In the genomic region with DNA sequence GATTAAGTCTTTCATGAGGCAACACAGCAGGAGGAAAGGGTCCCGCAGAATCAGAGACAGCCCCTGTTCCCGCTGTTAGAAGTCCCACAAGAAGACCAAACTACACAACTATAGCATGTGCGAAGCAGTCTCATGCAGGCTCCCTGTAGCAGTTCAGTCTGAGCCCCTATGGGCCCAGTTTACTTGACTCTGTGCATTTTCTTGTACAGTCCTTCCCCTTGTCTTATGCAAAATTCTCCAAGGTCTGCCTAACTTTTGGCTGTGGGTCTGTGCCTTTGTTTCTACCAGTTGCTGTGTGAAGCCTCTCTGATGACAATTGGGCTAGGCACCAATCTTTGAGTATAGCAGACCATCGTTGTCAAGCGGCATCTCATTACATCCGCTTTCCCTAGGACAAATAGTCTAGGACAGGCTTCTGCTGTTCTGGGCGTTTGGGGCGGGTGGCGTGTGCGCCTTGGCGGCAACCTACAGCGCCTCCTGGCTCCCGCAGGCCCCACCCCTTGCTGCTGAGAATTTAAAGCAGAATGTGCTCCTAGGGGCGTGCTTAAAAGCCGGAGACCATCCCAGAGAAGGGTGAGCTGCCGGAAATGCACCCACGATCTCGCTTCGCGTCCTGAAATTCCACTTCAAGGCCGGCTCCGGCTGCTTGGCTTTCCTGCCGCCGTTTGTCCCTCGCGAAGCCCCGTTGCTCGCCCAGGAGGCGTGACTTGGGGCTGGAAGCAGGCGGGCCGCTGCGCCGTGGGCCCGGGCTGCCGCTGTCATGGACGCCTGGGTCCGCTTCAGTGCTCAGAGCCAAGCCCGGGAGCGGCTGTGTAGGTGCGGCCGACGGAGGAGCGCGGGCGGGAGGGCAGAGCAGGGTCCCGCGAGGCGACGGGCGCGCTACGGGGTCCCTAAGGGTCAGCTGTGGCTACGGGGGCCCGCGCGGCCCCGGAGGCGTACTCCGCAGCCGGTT, we compare ENCODE assay signal across 8 mouse cellular contexts. TPM values are rescaled to one million over a fixed set of nuclear protein-coding genes. Genes with fewer than 3 reads are reported as not detected.
DNase-seq lines count a peak whose midpoint lies in the region; ATAC-seq and TF ChIP-seq lines count a peak whose summit lies in the region.

A gene (plus strand): TSS at position 449 of the 952 bp plus-strand sequence.
A gene (plus strand): TSS at position 547 of the 952 bp plus-strand sequence.

- peaks cover 37% of the 10 kb centered on the region for H3K4me1 ChIP-seq in forebrain, embryonic 10.5 days
- H3K4me1 ChIP-seq in heart, embryonic 15.5 days (replicated peaks): peaks cover 25% of the 10 kb centered on the region
- peaks cover 17 to 18% of the 10 kb centered on the region in 2 experiments for H3K4me1 ChIP-seq in liver, embryonic 14.5 days (replicated peaks; ENCODE audit: control insufficient read depth in 2 of 2, insufficient read depth in 2 of 2, low read length in 1 of 2)
- H3K4me1 ChIP-seq in neural tube, embryonic 11.5 days (ENCODE audit: control insufficient read depth, insufficient read depth, low read length): peaks cover 12% of the 10 kb centered on the region
- H3K4me1 ChIP-seq in stomach, postnatal 0 days (replicated peaks; ENCODE audit: control insufficient read depth, insufficient read depth): peaks cover 8% of the 10 kb centered on the region

- DNase-seq in CD8-positive naive resting alpha-beta T cell, adult 2 months (ENCODE audit: low read depth in 2 of 2, low spot score in 2 of 2): peak; percentile 75 to 78
- DNase-seq in c-Kit-positive CD71-negative TER-119-negative erythroid progenitor cells, embryonic 14.5 days (ENCODE audit: low read depth): peak; percentile 73
- peak; percentile 75 for DNase-seq in forebrain, embryonic 10.5 days (ENCODE audit: extremely low spot score, low spot score)
- peak; percentile 91 to 95 for DNase-seq in kidney, postnatal 25 days
- peak; percentile 55 to 67 (median 65) for DNase-seq in liver, embryonic 14.5 days (ENCODE audit: low read depth in 3 of 3, low spot score in 3 of 3)
- DNase-seq in neural tube, embryonic 11.5 days (ENCODE audit: low spot score): peak; percentile 86
- peak; percentile 92 for DNase-seq in stomach, postnatal 0 days (ENCODE audit: low spot score)

- H3K9ac ChIP-seq in heart, embryonic 15.5 days: peak within 1 kb of the TSS; percentile 88
- peak within 1 kb of the TSS; percentile 99 for H3K9ac ChIP-seq in liver, embryonic 14.5 days (replicated peaks)
- H3K9ac ChIP-seq in neural tube, embryonic 11.5 days (ENCODE audit: low read length): peak within 1 kb of the TSS; percentile 94
- H3K9ac ChIP-seq in stomach, postnatal 0 days (ENCODE audit: low read length): peak within 1 kb of the TSS; percentile 93

- no peak for TF ChIP-seq EP300 in liver, embryonic 14.5 days (IDR thresholded peaks at IDR 0.05; ENCODE audit: low read depth)
- TF ChIP-seq EP300 in stomach, postnatal 0 days (optimal IDR thresholded peaks at IDR 0.05): peak; percentile 45

- peak within 1 kb of the TSS; percentile 94 for H3K4me3 ChIP-seq in forebrain, embryonic 10.5 days
- H3K4me3 ChIP-seq in heart, embryonic 15.5 days: peak within 1 kb of the TSS; percentile 84
- H3K4me3 ChIP-seq in liver, embryonic 14.5 days (ENCODE audit: insufficient read depth in 1 of 2, low read depth in 2 of 2, low read length in 2 of 2): peak within 1 kb of the TSS; percentile 85 to 99
- peak within 1 kb of the TSS; percentile 90 for H3K4me3 ChIP-seq in neural tube, embryonic 11.5 days (ENCODE audit: low read depth, low read length)
- H3K4me3 ChIP-seq in stomach, postnatal 0 days (ENCODE audit: low read depth, low read length): peak within 1 kb of the TSS; percentile 77

- peak within 1 kb of the TSS; percentile 94 for H3K27ac ChIP-seq in forebrain, embryonic 10.5 days
- peak within 1 kb of the TSS; percentile 85 for H3K27ac ChIP-seq in heart, embryonic 15.5 days
- H3K27ac ChIP-seq in liver, embryonic 14.5 days: peak within 1 kb of the TSS; percentile 71
- peak within 1 kb of the TSS; percentile 71 for H3K27ac ChIP-seq in neural tube, embryonic 11.5 days (ENCODE audit: low read depth, low read length)
- peak within 1 kb of the TSS; percentile 84 for H3K27ac ChIP-seq in stomach, postnatal 0 days (replicated peaks)

- peak; percentile 71 for TF ChIP-seq CTCF in liver, embryonic 14.5 days (IDR thresholded peaks at IDR 0.05; ENCODE audit: low read depth)
- peak; percentile 72 for TF ChIP-seq CTCF in stomach, postnatal 0 days (IDR thresholded peaks at IDR 0.05; ENCODE audit: low read depth)

- ATAC-seq in heart, embryonic 15.5 days (replicated peaks; ENCODE audit: insufficient number of reproducible peaks, insufficient read depth, low FRiP score, low read depth): peak; percentile 89
- ATAC-seq in liver, embryonic 14.5 days (ENCODE audit: insufficient read depth): peak; percentile 90
- peak; percentile 82 for ATAC-seq in neural tube, embryonic 11.5 days (ENCODE audit: insufficient read depth, low FRiP score, low TSS enrichment)
- ATAC-seq in stomach, postnatal 0 days (ENCODE audit: low FRiP score, low TSS enrichment): peak; percentile 91

- H3K27me3 ChIP-seq in forebrain, embryonic 10.5 days (ENCODE audit: poor library complexity, severe bottlenecking): no peaks in the 10 kb centered on the region
- H3K27me3 ChIP-seq in heart, embryonic 15.5 days: no peaks in the 10 kb centered on the region
- H3K27me3 ChIP-seq in liver, embryonic 14.5 days (ENCODE audit: control insufficient read depth, insufficient read depth, low read length): no peaks in the 10 kb centered on the region
- no peaks in the 10 kb centered on the region for H3K27me3 ChIP-seq in neural tube, embryonic 11.5 days (ENCODE audit: control insufficient read depth, insufficient read depth, low read length)
- H3K27me3 ChIP-seq in stomach, postnatal 0 days (ENCODE audit: control insufficient read depth, insufficient read depth, low read length): no peaks in the 10 kb centered on the region

- H3K4me2 ChIP-seq in heart, embryonic 15.5 days: peak within 1 kb of the TSS; percentile 76
- peak within 1 kb of the TSS; percentile 93 for H3K4me2 ChIP-seq in liver, embryonic 14.5 days (ENCODE audit: low read depth)
- H3K4me2 ChIP-seq in neural tube, embryonic 11.5 days (ENCODE audit: low read depth): peak within 1 kb of the TSS; percentile 70
- H3K4me2 ChIP-seq in stomach, postnatal 0 days (replicated peaks; ENCODE audit: low read depth): peak within 1 kb of the TSS; percentile 74

- H3K9me3 ChIP-seq in forebrain, embryonic 10.5 days: no peaks in the 10 kb centered on the region
- no peaks in the 10 kb centered on the region for H3K9me3 ChIP-seq in heart, embryonic 15.5 days (replicated peaks)
- no peaks in the 10 kb centered on the region for H3K9me3 ChIP-seq in liver, embryonic 14.5 days (ENCODE audit: control insufficient read depth, low read length)
- no peaks in the 10 kb centered on the region for H3K9me3 ChIP-seq in neural tube, embryonic 11.5 days (ENCODE audit: control insufficient read depth, low read length)
- no peaks in the 10 kb centered on the region for H3K9me3 ChIP-seq in stomach, postnatal 0 days (ENCODE audit: control insufficient read depth, low read length)

- 2% methylated on average over 60 of the region's 60 CpGs for WGBS in forebrain, embryonic 10.5 days
- WGBS in heart, embryonic 15.5 days: 2% methylated on average over 60 of the region's 60 CpGs
- 3% methylated on average over 60 of the region's 60 CpGs for WGBS in liver, embryonic 14.5 days (ENCODE audit: insufficient replicate concordance)
- 2% methylated on average over 55 of the region's 60 CpGs for WGBS in neural tube, embryonic 11.5 days
- 2% methylated on average over 53 of the region's 60 CpGs for WGBS in stomach, postnatal 0 days

- peaks cover 66% of the 10 kb centered on the region for H3K36me3 ChIP-seq in forebrain, embryonic 10.5 days (replicated peaks)
- peaks cover 34% of the 10 kb centered on the region for H3K36me3 ChIP-seq in heart, embryonic 15.5 days
- H3K36me3 ChIP-seq in liver, embryonic 14.5 days (replicated peaks; ENCODE audit: control insufficient read depth, insufficient read depth, low read depth): peaks cover 16% of the 10 kb centered on the region
- no peaks in the 10 kb centered on the region for H3K36me3 ChIP-seq in neural tube, embryonic 11.5 days (ENCODE audit: control insufficient read depth, insufficient read depth, low read length)
- peaks cover 8% of the 10 kb centered on the region for H3K36me3 ChIP-seq in stomach, postnatal 0 days (ENCODE audit: control insufficient read depth, insufficient read depth, low read length)

RNA-seq across cellular contexts. Expression of the first gene that starts in this region (rescaled TPM):
- polyA plus RNA-seq in forebrain, embryonic 10.5 days (2016; fragmentation: Nextera tagmentation; extraction: Ambion mirVana): 36.6 and 40.7 TPM in 2 replicates
- polyA plus RNA-seq in heart, embryonic 15.5 days (2015; fragmentation: Nextera tagmentation; extraction: Ambion mirVana): 35.5 and 37.6 TPM in 2 replicates
- polyA plus RNA-seq in liver, embryonic 14.5 days (2012; rRNA removed): 10.5 and 10.7 TPM in 2 replicates
- polyA plus RNA-seq in liver, embryonic 14.5 days (2014; fragmentation: Nextera tagmentation; extraction: Ambion mirVana): 15.7 and 19.1 TPM in 2 replicates
- polyA plus RNA-seq in neural tube, embryonic 11.5 days (2014; fragmentation: Nextera tagmentation; extraction: Ambion mirVana): 40.5 and 45.9 TPM in 2 replicates
- 36.6 and 38.2 TPM in 2 replicates for polyA plus RNA-seq in stomach, postnatal 0 days (2015; fragmentation: Nextera tagmentation; extraction: Ambion mirVana)

RNA-seq across cellular contexts. Expression of the second gene that starts in this region (rescaled TPM):
- polyA plus RNA-seq in forebrain, embryonic 10.5 days (2016; fragmentation: Nextera tagmentation; extraction: Ambion mirVana): 0.11 and 0.12 TPM in 2 replicates
- polyA plus RNA-seq in heart, embryonic 15.5 days (2015; fragmentation: Nextera tagmentation; extraction: Ambion mirVana): 0.10 and 0.15 TPM in 2 replicates
- polyA plus RNA-seq in liver, embryonic 14.5 days (2012; rRNA removed): 0.02 TPM in 1 of 2 replicates, not detected in the other
- polyA plus RNA-seq in liver, embryonic 14.5 days (2014; fragmentation: Nextera tagmentation; extraction: Ambion mirVana): not detected in 2 replicates
- not detected in 2 replicates for polyA plus RNA-seq in neural tube, embryonic 11.5 days (2014; fragmentation: Nextera tagmentation; extraction: Ambion mirVana)
- 0.04 and 0.05 TPM in 2 replicates for polyA plus RNA-seq in stomach, postnatal 0 days (2015; fragmentation: Nextera tagmentation; extraction: Ambion mirVana)

Comparison
In these comparisons a context has a peak if more than half of its experiments do, and no peak if none do; other contexts are left out.
1. Peak in every context shown above with its lines: DNase-seq, ATAC-seq, H3K4me3 ChIP-seq and H3K27ac ChIP-seq.